Mouse (Mus musculus) frontal cortex, postnatal 10 days (tissue): ENCODE measurements at regions not wholly inside any gene's neighbourhood (a gene's known extent, or its start where the extent isn't known, plus 50 kb on each side); places are given as distances from the start of the nearest gene placed in this dataset.

ENCODE experiments used
- DNase-seq, 2 experiments: peaks; one replicate each; pipeline ENCODE4 v3.0.0; 2022; ENCODE audit warnings: low spot score in 2 of 2, mixed read lengths in 1 of 2

- peak in 1 of 2 experiments; percentile 17 for DNase-seq
Observed at GRCm38 (mm10) chr14:118318524-118318923, 51.8 kb downstream of the Gm9376 start.

- DNase-seq, result no peak
Observed at GRCm38 (mm10) chr14:118320101-118320500, 53.3 kb downstream of the Gm9376 start.

- no peak for DNase-seq
Observed at GRCm38 (mm10) chr14:118321083-118321482, 54.3 kb downstream of the Gm9376 start.

GRCm38 (mm10) chr14:118322003-118322821 is 55.5 kb downstream of the Gm9376 start:
- DNase-seq, result no peak

GRCm38 (mm10) chr14:118322865-118323264 is 56.1 kb downstream of the Gm9376 start:
- DNase-seq, result no peak

- DNase-seq, result no peak
Observed at GRCm38 (mm10) chr14:118338071-118338470, 71.3 kb downstream of the Gm9376 start.

- no peak for DNase-seq
Observed at GRCm38 (mm10) chr14:118362931-118363330, 96.2 kb downstream of the Gm9376 start.

- DNase-seq, result no peak
Observed at GRCm38 (mm10) chr14:118363391-118363821, 96.6 kb downstream of the Gm9376 start.

GRCm38 (mm10) chr14:118366522-118366921 is 99.8 kb downstream of the Gm9376 start:
- no peak for DNase-seq

- no peak for DNase-seq
Observed at GRCm38 (mm10) chr14:118368619-118369431, 102.1 kb downstream of the Gm9376 start.

GRCm38 (mm10) chr14:118371336-118371735 is 104.6 kb downstream of the Gm9376 start:
- no peak for DNase-seq

- no peak for DNase-seq
Observed at GRCm38 (mm10) chr14:118374819-118375520, 108.2 kb downstream of the Gm9376 start.

- DNase-seq, result no peak
Observed at GRCm38 (mm10) chr14:118375641-118376040, 108.9 kb downstream of the Gm9376 start.

- DNase-seq, result no peak
Observed at GRCm38 (mm10) chr14:118379624-118380023, 112.9 kb downstream of the Gm9376 start.

GRCm38 (mm10) chr14:118385529-118385932 is 118.8 kb downstream of the Gm9376 start:
- no peak for DNase-seq

- no peak for DNase-seq
Observed at GRCm38 (mm10) chr14:118388061-118388460, 121.3 kb downstream of the Gm9376 start.

GRCm38 (mm10) chr14:118390790-118391189 is 124.0 kb downstream of the Gm9376 start:
- no peak for DNase-seq

- DNase-seq, result no peak
Observed at GRCm38 (mm10) chr14:118391561-118391960, 124.8 kb downstream of the Gm9376 start.

GRCm38 (mm10) chr14:118393676-118394075 is 126.9 kb downstream of the Gm9376 start:
- no peak for DNase-seq

GRCm38 (mm10) chr14:118414275-118414674 is 147.5 kb downstream of the Gm9376 start:
- no peak for DNase-seq

GRCm38 (mm10) chr14:118416163-118416562 is 149.4 kb downstream of the Gm9376 start:
- no peak for DNase-seq
